9 mouse cellular contexts compared by ENCODE assay signal in the genomic region with DNA sequence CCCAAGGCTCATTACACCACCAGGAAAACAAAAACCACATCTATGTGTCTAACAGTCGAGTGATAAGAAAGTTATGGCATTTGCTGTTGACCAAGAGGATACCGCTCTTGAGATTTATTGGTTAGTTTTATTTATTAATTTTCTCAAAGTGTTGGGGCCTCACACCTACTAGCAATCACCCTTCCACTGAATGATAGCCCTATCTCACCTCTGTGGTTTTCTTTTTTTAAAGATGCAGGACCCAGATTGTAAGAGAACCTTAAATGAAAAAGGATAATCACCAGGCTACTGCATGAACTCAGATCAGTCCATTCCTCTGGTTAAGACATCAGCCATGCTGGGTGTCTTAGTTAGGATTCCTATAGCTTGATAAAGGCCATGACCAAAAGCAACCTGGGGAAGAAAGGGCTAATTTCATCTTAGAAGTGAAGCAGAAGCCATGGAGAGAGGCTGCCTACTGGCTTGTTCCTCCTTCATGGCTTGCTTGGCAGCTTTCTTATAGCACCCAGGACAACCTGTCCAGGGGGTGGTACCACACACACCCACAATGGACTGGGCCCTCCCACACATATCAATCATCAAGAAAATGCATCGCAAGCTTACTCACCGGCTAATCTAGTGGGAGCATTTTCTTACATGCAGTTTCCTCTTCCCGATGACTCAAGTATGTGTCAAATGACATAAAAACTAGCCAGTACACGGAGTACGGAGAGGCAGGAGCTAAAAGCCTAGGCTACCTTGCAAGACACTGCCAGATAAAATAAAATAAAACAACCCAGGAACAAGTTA. TPM values are rescaled to one million over a fixed set of nuclear protein-coding genes. Genes with fewer than 3 reads are reported as not detected.
DNase-seq lines count a peak whose midpoint lies in the region; ATAC-seq and TF ChIP-seq lines count a peak whose summit lies in the region.
"Had no signal": no experiment of that assay in that cellular context is flagged by ENCODE, and none has a peak within 500 bp of the region (broad histone marks: within the 10 kb centered on the region; RNA-seq: fewer than 3 reads in every experiment).

No protein-coding gene starts in this region.

- no peak for TF ChIP-seq POLR2A in spleen, adult 2 months (IDR thresholded peaks at IDR 0.05; ENCODE audit: low read depth, low read length)

- H3K9me3 ChIP-seq in intestine, embryonic 15.5 days = no peaks in the 10 kb centered on the region
- H3K9me3 ChIP-seq in stomach, embryonic 15.5 days = no peaks in the 10 kb centered on the region
- H3K9me3 ChIP-seq in hindbrain, embryonic 11.5 days (ENCODE audit: control insufficient read depth, low read length) = no peaks in the 10 kb centered on the region

- no peak overlapping the region for H3K4me3 ChIP-seq in spleen, adult 2 months (ENCODE audit: extremely low read depth, insufficient read depth, insufficient read length)
- H3K4me3 ChIP-seq in intestine, embryonic 15.5 days (replicated peaks) = no peak overlapping the region
- H3K4me3 ChIP-seq in stomach, embryonic 15.5 days (replicated peaks) = no peak overlapping the region
- H3K4me3 ChIP-seq in hindbrain, embryonic 11.5 days (ENCODE audit: low read depth, low read length) = no peak overlapping the region

- TF ChIP-seq CTCF in spleen, adult 2 months (IDR thresholded peaks at IDR 0.05; ENCODE audit: extremely low read depth, insufficient read depth, insufficient read length, insufficient replicate concordance) = no peak

- H3K4me1 ChIP-seq in spleen, adult 2 months (ENCODE audit: control insufficient read depth, insufficient read depth, insufficient read length) = peaks cover 57% of the 10 kb centered on the region
- H3K4me1 ChIP-seq in intestine, embryonic 15.5 days (replicated peaks) = peaks cover 53% of the 10 kb centered on the region
- H3K4me1 ChIP-seq in stomach, embryonic 15.5 days = peaks cover 54% of the 10 kb centered on the region
- H3K4me1 ChIP-seq in hindbrain, embryonic 11.5 days (replicated peaks; ENCODE audit: control insufficient read depth, insufficient read depth, low read length) = no peaks in the 10 kb centered on the region

- no peaks in the 10 kb centered on the region; the same call in none of the 2 replicates for H3K36me3 ChIP-seq in spleen, adult 2 months (ENCODE audit: control insufficient read depth, insufficient read depth, low read length)
- H3K36me3 ChIP-seq in intestine, embryonic 15.5 days = no peaks in the 10 kb centered on the region
- H3K36me3 ChIP-seq in stomach, embryonic 15.5 days = no peaks in the 10 kb centered on the region
- H3K36me3 ChIP-seq in hindbrain, embryonic 11.5 days (ENCODE audit: control insufficient read depth, insufficient read depth, low read length) = no peaks in the 10 kb centered on the region

- H3K4me2 ChIP-seq in intestine, embryonic 15.5 days (replicated peaks) = no peak overlapping the region
- peak overlapping the region; percentile 3; the same call in 1 of the 2 replicates for H3K4me2 ChIP-seq in stomach, embryonic 15.5 days
- H3K4me2 ChIP-seq in hindbrain, embryonic 11.5 days (replicated peaks; ENCODE audit: low read depth, low read length) = no peak overlapping the region

- ATAC-seq in intestine, embryonic 15.5 days = peak; percentile 65
- peak; percentile 37; the same call in 1 of the 2 replicates for ATAC-seq in stomach, embryonic 15.5 days (ENCODE audit: insufficient read depth, low FRiP score, low read depth)
- no peak for ATAC-seq in hindbrain, embryonic 11.5 days (ENCODE audit: low FRiP score)

- WGBS in spleen, adult 2 months = 42% methylated on average over 7 of the region's 7 CpGs
- WGBS in intestine, embryonic 15.5 days = 53% methylated on average over 7 of the region's 7 CpGs
- 46% methylated on average over 7 of the region's 7 CpGs for WGBS in stomach, embryonic 15.5 days
- 86% methylated on average over 7 of the region's 7 CpGs for WGBS in hindbrain, embryonic 11.5 days

- DNase-seq in gastrocnemius, adult 18-20 months (ENCODE audit: low spot score) = peak; percentile 62
- no peak for DNase-seq in gastrocnemius, postnatal 36 days
- DNase-seq in spleen, adult 2 months (ENCODE audit: low read depth in 1 of 2, low spot score in 2 of 2) = no peak
- no peak for DNase-seq in spleen, adult 18-20 months
- no peak for DNase-seq in hindbrain, embryonic 11.5 days (ENCODE audit: low spot score)
- DNase-seq in spleen, adult 12 weeks (ENCODE audit: low spot score) = no peak

- H3K27me3 ChIP-seq in spleen, adult 2 months (ENCODE audit: control insufficient read depth, insufficient read depth, low read length) = no peaks in the 10 kb centered on the region
- no peaks in the 10 kb centered on the region for H3K27me3 ChIP-seq in intestine, embryonic 15.5 days (replicated peaks)
- H3K27me3 ChIP-seq in stomach, embryonic 15.5 days (replicated peaks) = no peaks in the 10 kb centered on the region
- H3K27me3 ChIP-seq in hindbrain, embryonic 11.5 days (ENCODE audit: control insufficient read depth, insufficient read depth, low read length) = no peaks in the 10 kb centered on the region
- H3K27me3 ChIP-seq: Patski had no signal

- H3K9ac ChIP-seq in intestine, embryonic 15.5 days = no peak overlapping the region
- no peak overlapping the region for H3K9ac ChIP-seq in stomach, embryonic 15.5 days
- H3K9ac ChIP-seq in hindbrain, embryonic 11.5 days (ENCODE audit: low read depth, low read length) = no peak overlapping the region

- intact Hi-C loops in gastrocnemius, postnatal 36 days (cut with DNase I) = no loop called here

- H3K27ac ChIP-seq in spleen, adult 2 months (ENCODE audit: insufficient read depth, low read length) = 0 out of 2 replicates have a peak overlapping the region, but pooled peaks have one; percentile 40
- H3K27ac ChIP-seq in intestine, embryonic 15.5 days = no peak overlapping the region
- H3K27ac ChIP-seq in stomach, embryonic 15.5 days = peak overlapping the region; percentile 93
- no peak overlapping the region for H3K27ac ChIP-seq in hindbrain, embryonic 11.5 days (ENCODE audit: low read depth, low read length)

RNA-seq across cellular contexts. Expression of a gene that starts 7.5 kb away (rescaled TPM):
- 10 to 100 TPM; 23.0 to 25.4 TPM for total RNA-seq in gastrocnemius, adult 18-20 months (2021)
- total RNA-seq in gastrocnemius, postnatal 36 days (2021) = 10 to 100 TPM; 28.1 to 29.9 TPM
- polyA plus RNA-seq in spleen, adult 2 months (2012; rRNA removed) = 24.6 and 37.4 TPM in 2 replicates
- polyA plus RNA-seq in intestine, embryonic 15.5 days (2015; fragmentation: Nextera tagmentation; extraction: Ambion mirVana) = 30.2 and 33.2 TPM in 2 replicates
- 47.2 and 47.8 TPM in 2 replicates for polyA plus RNA-seq in stomach, embryonic 15.5 days (2015; fragmentation: Nextera tagmentation; extraction: Ambion mirVana)
- polyA plus RNA-seq in hindbrain, embryonic 11.5 days (2014; fragmentation: Nextera tagmentation; extraction: Ambion mirVana) = 15.1 and 16.2 TPM in 2 replicates

Comparison
In these comparisons a context has a peak if more than half of its experiments do, and no peak if none do; other contexts are left out.
1. H3K27ac ChIP-seq: peak in spleen, adult 2 months (single experiment) and stomach, embryonic 15.5 days (single experiment); none in intestine, embryonic 15.5 days (single experiment) and hindbrain, embryonic 11.5 days (single experiment).